Mouse (Mus musculus) monocyte, adult 2 months (primary cell): ENCODE data around the gene C1ql3.

Experiments used
- DNase-seq, 2 experiments: peaks; one replicate each; pipeline ENCODE4 v3.0.0; 2022; ENCODE audit warnings: low spot score in 2 of 2, low read depth in 1 of 2

The C1ql3 gene

DNA sequence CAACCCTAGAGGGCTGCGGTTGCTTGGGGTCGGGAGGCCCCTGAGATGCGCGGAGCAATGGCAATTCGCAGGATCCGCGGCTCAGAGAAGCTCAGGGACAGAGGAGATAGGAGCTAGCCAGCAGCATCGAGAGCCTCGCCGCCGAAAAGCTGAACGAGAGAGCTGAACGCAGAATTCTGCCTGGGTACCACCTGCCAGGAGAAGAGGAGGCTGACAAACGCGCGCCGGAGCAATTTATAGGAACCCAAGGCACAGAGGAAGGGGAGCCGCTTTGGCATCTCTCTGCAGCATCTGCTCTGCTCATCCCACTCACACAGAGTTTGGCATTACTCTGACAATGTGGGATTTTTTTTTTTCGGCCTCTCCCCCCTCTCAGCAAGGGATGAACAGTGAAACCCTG is at the start of gene C1ql3:
Gene C1ql3 (minus strand): TSS at position 335 of the 400 bp plus-strand sequence.
- no peak for DNase-seq

DNA sequence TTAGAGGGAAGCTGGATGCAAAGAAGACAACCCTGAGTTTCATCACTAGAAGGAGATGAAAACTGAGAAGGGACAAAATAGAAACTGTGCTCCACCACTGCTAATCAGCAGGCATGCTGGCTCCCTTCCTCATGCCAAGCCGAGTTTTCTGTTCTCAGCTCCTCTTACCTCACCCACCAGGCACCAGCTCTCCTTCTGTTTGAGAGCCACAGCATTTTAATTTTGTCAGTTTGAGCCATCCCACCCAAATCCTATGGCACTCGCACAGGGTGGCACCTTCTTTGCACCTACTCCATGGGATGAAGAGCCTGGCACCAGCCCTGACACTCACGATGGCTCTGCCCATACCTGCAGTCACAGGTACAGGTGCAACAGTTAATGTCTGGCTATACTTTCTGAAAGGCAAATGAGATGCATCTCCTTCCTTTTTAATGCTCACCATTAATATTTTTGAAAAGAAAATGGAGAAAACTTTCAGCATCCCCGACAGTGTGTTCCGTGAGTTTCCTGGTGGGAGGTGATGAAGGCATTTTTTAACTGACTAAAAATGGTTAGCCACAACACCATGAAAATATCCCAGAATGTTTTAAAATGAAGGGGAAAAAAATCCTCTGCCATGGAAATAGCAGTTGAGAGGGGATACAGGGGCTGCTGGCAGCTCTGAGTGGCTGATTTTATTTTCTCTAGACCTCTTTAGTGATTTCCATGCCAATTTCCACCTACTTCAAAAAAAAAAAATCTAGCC is 49.0 kb upstream of the C1ql3 start:
- DNase-seq = no peak

DNA sequence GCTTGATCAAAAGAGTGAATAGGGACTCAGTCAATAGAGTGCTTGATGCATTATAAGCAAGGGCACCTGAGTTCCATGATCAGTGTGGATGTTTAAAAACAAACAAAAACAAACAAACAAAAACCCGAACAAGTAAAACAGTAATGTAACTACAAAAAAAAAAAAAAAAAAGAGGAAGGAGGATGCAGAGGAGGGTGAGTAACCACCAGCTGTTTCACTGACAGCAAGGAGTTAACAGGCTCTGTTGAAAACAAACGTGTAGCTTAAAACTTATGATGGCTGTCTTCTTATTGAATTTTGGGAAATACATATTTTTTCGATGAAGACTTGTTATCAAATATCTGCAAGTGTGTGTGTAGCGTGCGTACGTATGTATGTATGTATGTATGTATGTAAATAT is 37.0 kb upstream of the C1ql3 start:
- DNase-seq = no peak

DNA sequence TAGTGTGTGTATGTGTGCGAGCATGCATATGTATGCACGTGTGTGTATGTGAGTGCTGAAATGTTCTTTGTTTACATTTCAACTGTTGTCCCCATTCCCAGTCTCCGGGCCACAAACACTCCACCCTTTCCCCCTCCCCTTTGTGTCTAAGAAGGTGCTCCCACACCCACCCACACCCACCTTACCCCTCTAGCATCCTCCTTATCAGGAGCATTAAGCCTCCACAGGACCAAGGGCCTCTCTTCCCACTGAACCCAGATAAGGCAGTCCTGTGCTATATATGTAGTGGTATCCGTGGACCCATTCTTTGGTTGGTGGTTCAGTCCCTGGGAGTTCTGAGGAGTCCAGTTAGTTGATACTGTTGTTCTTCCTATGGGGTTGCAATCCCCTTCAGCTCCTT is 32.9 kb upstream of the C1ql3 start:
- no peak for DNase-seq

DNA sequence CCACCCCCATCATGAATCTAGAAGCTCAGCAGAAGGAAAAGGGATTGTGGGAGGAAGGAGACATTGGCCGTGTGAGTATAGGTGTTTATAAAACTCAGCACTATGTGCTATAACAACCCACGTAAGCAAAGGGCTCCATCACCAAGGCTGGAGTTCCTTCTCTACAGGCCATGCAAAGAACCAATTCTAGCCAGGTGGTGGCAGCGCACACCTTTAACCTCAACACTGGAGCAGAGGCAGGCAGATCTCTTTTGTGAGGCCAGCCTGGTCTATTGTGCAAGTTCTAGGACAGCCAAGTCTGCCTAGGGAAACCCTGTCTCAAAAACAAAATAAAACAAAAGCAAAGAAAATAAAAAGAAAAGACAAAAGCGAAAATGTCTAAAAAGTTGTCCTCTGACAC is 28.2 kb upstream of the C1ql3 start:
- DNase-seq = no peak

DNA sequence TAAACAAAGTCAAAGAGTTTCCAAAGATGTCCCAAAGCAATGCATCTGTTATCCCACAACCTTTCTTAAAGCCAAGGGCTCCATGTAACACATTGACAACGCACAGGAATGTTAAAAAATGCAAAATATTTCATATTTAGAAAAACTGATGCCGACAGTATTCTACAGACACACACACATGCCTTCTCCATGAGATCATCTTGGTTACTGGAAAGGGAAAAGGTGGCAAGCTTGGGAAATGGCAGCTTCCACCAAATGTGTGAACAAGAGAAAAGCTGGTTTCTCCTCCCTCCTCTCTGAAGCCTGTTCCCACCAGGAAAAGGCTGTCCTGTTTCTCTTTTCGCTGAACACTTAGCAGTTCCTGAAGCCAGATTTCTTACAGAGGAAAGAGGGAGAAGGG is 27.2 kb upstream of the C1ql3 start:
- no peak for DNase-seq

DNA sequence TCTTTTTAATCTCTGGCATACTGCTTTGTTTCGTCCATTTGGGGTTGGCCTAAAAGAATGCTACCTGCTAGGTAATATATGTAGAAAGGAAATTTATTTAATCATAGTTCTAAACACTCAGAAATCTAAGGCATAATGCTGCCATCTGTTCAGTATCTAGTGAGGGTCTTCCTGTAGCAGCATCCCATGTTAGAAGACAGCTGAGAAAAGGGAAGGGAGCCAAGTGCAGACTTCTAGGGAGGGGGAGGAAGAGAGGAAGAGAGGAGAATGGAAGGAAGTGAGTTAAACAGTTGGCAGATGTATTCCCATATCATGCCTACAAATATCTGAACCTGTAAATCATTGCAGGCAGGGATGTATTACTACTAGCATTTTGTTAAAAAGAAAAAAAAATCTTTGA is 7.3 kb upstream of the C1ql3 start:
- DNase-seq = no peak

DNA sequence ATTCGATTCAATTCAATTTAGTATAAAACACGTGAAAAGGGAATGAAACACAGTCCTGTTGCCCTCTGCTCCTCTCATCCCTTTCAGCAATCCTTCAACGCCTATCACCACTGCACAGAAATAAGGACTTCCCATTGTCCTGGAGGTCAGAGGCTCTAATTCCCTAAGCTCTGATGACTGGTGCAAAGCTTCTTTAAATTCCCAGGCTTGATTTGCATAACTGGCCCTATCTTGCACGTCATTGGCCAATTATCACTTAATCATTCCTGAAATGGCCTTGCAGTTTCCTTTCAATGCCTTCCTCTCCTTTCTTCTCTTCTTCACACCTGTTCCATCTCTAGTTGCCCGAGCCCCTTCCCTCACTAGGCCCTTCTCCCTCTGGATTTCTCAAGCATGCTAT is 6.8 kb upstream of the C1ql3 start:
- no peak for DNase-seq

DNA sequence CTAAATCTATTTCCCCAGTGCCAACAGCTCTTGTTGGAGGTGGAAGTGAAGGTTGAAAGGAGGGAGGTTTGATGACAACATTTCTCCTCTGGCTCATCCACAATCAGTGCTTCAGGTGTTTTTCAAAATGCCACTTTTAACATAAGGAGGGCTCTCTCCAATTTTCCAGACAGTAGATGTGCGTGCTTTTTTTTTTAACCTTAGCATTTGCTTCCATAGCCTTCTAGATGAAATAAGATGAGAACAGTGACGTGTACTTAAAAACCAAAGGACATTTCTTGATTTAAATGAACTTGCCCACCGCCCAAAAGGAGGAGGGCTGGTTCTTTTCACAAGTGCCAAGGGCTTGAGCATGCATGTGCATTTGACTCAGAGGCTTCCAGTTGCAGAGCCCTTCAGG is 367 bp upstream of the C1ql3 start:
- DNase-seq = no peak

DNA sequence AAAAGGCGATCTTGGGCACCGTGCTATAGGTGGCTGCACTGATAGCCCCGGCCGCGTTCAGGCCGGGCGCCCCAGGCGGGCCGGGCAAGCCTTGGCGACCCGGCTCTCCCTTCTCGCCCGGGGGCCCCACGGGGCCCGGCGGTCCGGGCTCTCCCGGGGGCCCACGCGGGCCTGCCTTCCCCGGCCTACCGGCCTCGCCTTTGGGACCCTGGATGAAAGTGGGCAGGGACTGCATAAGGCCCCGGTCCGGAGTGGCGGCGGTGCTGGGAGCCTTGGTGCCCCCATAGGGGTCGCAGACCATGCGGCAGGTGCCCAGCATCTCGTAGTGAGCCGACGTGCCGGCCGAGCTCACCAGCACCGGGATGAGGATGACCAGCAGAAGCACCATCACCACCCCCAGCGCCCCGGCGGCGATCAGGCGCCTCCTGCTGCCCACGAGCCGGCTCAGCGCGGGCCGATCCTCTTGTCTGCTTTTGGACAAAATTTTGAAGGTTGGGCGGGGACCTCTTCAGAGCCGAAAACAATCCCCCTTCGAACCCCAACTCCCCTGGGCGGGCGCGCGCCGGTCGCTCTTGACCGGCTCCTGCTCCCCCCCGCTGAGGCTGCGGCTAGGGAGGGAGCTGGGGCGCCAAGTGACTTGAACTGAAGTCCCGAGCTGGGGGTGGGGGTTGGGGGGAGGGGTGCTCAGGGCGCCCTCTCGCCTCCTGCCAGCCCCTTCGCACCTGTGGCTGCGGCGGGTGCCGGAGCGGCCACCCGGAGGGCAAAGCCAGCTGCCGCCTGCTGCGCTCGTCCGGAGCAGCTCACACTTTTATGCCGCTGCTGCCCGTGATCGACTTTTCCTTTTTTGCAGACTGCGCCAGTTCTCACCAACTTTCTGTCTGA is 905 bp downstream of the C1ql3 start:
- DNase-seq = no peak

DNA sequence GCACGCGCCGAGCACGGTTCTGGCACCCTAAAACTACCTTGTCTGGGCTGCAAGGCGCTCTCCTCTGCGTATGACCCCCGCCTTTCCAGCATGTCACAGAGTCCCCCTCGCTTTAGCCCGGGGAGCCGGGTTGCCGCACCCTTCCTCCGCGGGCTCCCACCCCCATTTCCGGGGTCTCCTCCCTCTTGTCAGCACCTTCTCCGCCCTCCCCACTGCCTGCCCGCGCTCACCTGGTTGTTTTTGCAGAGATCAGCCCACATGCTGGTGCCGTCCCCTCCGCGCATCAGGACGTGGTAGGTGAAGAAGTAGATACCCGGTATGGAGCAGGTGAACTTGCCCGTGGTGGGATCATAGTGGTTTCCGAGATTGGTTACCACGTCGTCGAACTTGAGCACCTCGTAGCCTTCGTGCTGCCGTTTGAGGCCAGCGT is 1.6 kb downstream of the C1ql3 start:
- no peak for DNase-seq

DNA sequence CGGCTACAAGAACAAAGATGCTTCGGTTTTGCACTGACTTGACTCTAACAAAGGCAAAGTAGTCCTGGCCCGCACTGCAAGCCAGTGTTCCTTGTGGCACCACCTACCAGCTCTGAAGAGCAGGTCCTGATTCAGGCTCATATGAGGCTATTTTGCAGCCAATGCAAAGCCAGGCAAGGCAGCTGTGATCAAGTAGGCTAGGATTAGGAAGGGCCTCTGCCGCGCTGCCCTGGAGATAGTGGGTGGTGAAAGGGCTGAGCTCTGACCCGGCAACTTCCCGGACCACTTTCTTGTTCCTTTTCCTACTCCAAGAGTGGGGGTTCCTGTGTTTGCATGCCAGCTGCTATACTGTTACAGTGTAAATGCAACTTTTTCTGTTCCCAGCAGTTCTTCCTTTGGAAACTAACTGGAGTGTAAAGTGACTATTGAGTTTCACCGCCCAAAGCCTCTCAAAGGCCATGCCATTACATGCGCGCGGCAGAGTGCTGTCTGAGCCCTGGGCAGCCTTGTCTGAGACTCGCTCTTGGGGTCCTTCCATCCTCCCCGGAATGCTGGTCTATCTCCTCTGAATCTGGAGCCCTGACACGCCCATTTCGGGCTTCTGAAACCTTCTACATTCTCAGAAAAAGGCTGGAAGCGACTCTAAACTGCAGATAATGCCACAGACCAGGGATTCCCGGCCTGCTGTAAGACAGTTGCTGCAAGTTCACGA is 2.2 kb downstream of the C1ql3 start:
- no peak for DNase-seq

DNA sequence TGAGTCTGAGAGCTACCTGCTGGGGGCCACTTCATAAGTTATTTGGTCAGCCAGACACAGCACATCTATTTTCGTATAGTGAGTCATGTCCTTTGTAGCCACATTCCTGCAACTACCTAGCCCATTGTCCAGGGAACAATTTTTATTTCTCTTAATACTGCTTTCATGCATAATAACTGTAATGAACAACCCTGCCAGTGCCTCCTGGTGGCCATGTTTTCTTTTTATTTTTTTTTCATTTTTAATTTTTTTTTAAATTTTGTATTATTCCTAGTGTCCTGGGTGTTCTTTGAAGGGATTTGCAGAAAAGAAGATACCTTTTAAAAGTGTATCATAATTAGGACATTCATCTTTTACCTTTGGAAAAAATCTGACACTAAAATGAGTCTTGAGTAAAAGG is 3.2 kb downstream of the C1ql3 start:
- no peak for DNase-seq

DNA sequence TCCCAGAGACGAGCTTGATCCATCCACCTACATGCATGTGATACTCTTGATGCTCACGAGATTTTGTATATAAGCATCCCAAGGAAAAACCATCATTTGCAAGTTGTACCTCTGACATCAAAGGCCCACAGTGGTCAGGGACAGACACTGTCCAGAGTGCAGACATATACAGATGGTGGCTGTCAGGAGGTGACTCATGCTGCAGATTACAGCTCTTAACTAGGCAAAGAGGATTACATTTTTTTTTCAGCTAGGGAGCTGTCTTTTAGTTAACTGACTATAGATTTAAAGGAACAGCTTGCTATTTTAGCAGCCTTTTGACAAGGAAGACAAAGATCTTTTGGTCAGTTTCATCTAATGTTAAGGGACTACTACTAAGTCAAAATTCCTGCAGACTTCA is 11.6 kb downstream of the C1ql3 start:
- no peak for DNase-seq

DNA sequence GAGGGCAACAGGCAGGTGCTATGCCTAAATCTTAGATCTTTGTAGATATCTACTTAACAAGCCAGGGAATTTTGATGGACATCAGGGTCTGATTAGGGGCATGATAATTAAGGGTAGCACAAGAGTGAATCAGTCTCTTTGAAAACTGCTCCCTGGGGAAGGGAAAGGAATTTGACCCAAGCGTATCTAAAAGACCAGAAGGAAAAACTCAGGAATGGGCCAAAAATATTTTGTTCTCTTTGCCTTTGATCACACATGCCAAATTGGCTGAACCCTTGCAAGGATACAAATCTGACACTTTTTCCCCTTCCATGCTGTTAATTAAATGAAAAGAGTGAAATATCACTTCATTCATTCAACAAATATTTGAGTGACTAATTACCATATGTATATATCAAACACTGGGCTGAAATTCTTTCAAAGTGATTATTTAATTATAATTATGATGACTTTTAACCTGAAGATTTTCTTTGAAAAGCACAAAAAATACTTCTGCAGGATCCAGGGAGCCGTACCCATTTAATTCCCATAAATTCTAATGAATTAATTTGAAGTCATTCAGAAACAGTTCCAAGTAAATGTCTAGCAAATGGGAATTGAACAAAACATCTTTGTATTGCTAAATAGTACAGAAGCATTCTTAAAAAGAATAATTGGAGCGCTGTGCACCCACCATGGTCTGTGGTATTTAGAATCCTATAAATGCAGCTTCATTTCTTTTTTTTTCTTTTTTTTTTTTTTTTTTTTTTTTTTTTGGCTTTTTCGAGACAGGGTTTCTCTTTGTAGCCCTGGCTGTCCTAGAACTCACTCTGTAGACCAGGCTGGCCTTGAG is 26.5 kb downstream of the C1ql3 start:
- DNase-seq = no peak

DNA sequence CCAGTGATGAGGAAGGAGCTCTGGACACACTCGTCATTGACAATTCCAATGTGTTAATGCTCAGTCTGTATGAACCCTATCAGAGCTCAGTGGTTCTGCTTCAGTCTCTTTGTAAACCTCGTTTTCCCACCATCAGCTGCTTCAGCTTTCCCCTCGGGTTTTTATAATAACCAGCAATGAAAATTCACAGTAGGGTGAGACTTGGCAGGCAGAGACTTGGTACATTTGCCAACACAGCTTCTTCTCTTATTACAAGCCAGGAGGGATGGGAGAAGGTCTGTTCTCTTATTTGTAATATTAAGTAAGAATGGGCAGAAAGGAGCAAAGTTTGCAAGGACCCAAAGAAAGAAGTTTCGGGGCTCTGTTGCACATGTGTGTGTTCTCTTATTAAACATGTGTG is 32.8 kb downstream of the C1ql3 start:
- DNase-seq = no peak

DNA sequence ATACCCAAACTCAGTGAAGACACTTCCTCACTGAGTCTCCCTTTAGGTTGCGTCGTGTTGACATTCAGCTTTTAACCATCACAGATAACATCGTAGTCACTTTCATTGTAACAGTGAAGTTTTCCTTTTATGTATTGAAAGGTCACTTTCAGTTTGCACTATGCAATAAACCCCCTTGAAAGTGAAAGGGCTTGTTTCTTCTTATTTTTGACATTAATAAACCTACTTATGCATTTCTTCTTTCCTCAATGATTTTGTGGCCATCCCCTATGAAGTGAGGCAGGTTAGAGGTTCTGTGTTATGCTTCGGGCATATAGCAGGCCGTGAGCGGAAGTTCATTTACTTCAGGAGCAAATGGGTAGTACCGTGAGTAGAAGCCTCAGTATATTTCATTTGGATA is 34.2 kb downstream of the C1ql3 start:
- DNase-seq = no peak

DNA sequence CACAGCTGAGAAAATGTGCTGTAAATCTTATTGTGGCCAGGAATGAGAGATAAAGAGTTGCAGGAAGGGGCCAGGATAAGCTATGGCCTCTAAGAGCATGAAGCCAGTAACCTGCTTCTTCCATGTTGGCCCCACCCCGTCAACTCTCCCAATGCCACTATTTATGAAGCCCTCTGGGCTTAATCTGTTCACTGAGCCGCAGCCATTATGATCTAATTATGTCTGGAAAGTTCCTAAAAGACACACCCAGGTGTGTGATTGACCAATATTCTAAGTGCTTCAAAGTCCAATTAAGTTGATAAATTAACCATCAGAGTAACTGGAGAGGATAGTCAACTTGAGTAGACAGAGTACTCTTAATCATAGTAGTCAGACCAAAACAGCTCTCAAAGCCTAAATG is 37.9 kb downstream of the C1ql3 start:
- no peak for DNase-seq

DNA sequence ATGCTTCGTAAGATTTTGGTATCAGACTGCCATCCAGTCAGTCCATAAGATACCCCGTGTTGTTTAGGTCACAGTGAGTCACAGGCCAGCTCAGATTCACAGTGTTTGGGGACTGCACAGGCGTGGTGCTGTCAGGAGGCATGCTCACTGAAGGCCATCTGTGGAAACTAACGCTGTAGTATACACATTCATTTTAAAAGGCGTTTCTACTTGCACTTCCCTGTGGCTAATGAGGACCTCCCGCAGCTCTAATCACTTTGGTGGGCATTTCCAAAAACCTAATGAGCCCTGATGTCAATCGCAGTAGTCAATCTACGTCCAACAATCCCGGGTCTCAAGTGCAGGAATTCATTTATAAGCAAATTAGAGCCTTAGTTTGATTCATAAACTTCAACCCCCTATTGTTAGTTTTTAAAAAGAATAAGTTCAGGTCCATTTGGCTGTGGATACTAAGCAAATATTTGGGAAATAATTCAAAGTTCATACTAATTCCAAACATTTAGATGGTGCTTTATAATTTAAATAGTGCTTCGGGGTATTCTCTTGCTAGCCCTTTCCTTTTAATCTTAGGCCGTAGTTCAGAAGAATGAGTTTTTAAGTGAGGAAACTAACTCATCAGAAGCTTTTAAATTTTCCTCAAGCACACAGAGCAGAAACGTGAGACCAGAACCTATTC is 41.4 kb downstream of the C1ql3 start:
- no peak for DNase-seq

DNA sequence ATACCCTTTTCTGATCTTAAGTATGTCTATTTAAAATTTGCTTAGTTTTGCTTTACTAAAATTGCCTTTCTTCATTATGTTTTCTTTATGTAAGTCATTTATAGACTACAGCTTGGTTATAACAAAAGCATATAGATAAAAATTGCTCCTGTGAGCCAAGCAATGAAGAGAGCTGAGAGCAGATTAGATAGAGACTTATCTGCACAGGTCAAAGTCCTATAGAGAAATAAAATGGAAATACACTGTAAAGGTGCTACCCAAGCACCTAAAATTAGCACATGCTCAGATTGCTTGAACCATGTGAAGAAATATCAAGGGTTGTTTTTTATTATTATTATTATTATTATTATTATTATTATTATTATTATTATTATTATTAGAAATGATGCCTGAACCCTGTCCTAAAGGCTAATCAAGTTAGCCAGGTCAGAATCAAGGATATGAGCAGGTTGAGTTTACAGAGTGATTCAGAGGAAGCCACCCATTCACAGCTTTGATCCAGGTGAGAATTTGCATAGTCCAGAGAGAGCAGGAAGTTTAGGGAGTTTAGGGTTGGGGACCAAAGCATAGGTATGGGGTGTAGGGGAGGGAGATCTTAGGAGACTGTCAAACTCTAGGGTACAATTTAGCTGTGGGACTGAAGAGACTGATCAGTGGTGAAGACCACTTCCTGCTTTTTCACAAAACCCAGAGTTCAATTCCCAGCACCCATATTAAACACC is 54.7 kb downstream of the C1ql3 start:
- DNase-seq = no peak
